Mouse (Mus musculus) myocyte (in vitro differentiated cells): Measurements from ENCODE around the gene 1810010H24Rik. TPM values are rescaled to one million over a fixed set of nuclear protein-coding genes. Genes with fewer than 3 reads are reported as not detected.

Experiments
- H3K27me3 ChIP-seq: one replicate; pipeline ENCODE4 v1.6.1; 2011; ENCODE audit not compliant: control insufficient read depth, insufficient read depth, insufficient read length
- H3K36me3 ChIP-seq: one replicate; pipeline ENCODE4 v1.6.1; 2011; ENCODE audit not compliant: control insufficient read depth, insufficient read depth
- H3K4me2 ChIP-seq: one replicate; pipeline ENCODE4 v1.6.1; 2011; ENCODE audit warnings: low read depth, control low read depth
- H3K4me3 ChIP-seq: one replicate; pipeline ENCODE4 v1.5.1; 2011; ENCODE audit warnings: mild to moderate bottlenecking, control low read depth, moderate library complexity
- H3K79me2 ChIP-seq: one replicate; pipeline ENCODE4 v1.6.1; 2011; ENCODE audit not compliant: control insufficient read depth, insufficient read depth
- H3ac ChIP-seq: one replicate; pipeline ENCODE4 v1.6.1; 2011; ENCODE audit not compliant: control insufficient read depth, insufficient read length
- CEBPB ChIP-seq: IDR thresholded peaks from 2 replicates; pipeline ENCODE4 v1.6.1; 2011; ENCODE audit warnings: mild to moderate bottlenecking, moderate library complexity; ENCODE audit not compliant: poor library complexity, insufficient read depth, severe bottlenecking
- E2F4 ChIP-seq: IDR thresholded peaks from one replicate; pipeline ENCODE4 v1.6.1; 2011; ENCODE audit warnings: mild to moderate bottlenecking, control low read depth, moderate library complexity; ENCODE audit not compliant: insufficient read depth
- MAX ChIP-seq: IDR thresholded peaks from one replicate; pipeline ENCODE4 v1.6.1; 2011; ENCODE audit warnings: low read depth, mild to moderate bottlenecking, control low read depth
- MYOD1 ChIP-seq, 3 experiments: IDR thresholded peaks; one replicate each; pipeline ENCODE4 v1.6.1; 2011; ENCODE audit warnings: control low read depth in 2 of 3, low read depth in 2 of 3, mild to moderate bottlenecking in 2 of 3, moderate library complexity in 1 of 3; ENCODE audit not compliant: insufficient read length in 2 of 3, control insufficient read depth in 1 of 3
- MYOG ChIP-seq, 3 experiments: IDR thresholded peaks; one replicate each; pipeline ENCODE4 v1.6.1; 2011; ENCODE audit warnings: control low read depth in 2 of 3, low read depth in 2 of 3, mild to moderate bottlenecking in 2 of 3; ENCODE audit not compliant: insufficient read length in 2 of 3, control insufficient read depth in 1 of 3, insufficient read depth in 1 of 3
- POLR2A ChIP-seq: IDR thresholded peaks from one replicate; pipeline ENCODE4 v1.6.1; 2011; ENCODE audit warnings: low read depth, mild to moderate bottlenecking, control low read depth, moderate library complexity; ENCODE audit not compliant: insufficient read length
- POLR2AphosphoS2 ChIP-seq: IDR thresholded peaks from one replicate; pipeline ENCODE4 v1.6.1; 2011; ENCODE audit warnings: low read depth, control low read depth; ENCODE audit not compliant: insufficient read length
- REST ChIP-seq: IDR thresholded peaks from one replicate; pipeline ENCODE4 v1.6.1; 2011; ENCODE audit warnings: mild to moderate bottlenecking, control low read depth, moderate library complexity; ENCODE audit not compliant: insufficient read depth, insufficient read length
- SRF ChIP-seq: IDR thresholded peaks from one replicate; pipeline ENCODE4 v1.6.1; 2011; ENCODE audit warnings: low read depth; ENCODE audit not compliant: control insufficient read depth, insufficient read length
- TCF12 ChIP-seq: IDR thresholded peaks from one replicate; pipeline ENCODE4 v1.6.1; 2011; ENCODE audit warnings: mild to moderate bottlenecking, control low read depth; ENCODE audit not compliant: poor library complexity, insufficient read depth, severe bottlenecking
- TCF3 ChIP-seq: IDR thresholded peaks from one replicate; pipeline ENCODE4 v1.6.1; 2011; ENCODE audit warnings: low read depth, control low read depth; ENCODE audit not compliant: insufficient read length
- USF1 ChIP-seq: IDR thresholded peaks from one replicate; pipeline ENCODE4 v1.6.1; 2011; ENCODE audit warnings: low read depth, mild to moderate bottlenecking, control low read depth, moderate library complexity
- polyA plus RNA-seq: library from polyadenylated mRNA; unstranded; fragments of >200 nt; fragmentation: generic; extraction: Trizol; gene quantifications from one replicate; pipeline ENCODE4 v1.2.1, GENCODE M21; 2012; ENCODE audit warnings: missing spikeins

The 1810010H24Rik gene
- polyA plus RNA-seq, 1 experiment, result 2.5 TPM

GRCm38 (mm10) chr11:107010447-107010846 lies 15.0 kb upstream of the 1810010H24Rik start:
- Histone ChIP-seq H3K4me3 (no peak overlapping the region), H3K36me3 (no peaks in the 10 kb centered on the region), H3ac (no peak overlapping the region), H3K4me2 (no peak overlapping the region), H3K27me3 (no peaks in the 10 kb centered on the region), H3K79me2 (no peaks in the 10 kb centered on the region)
- TF ChIP-seq REST (no peak), USF1 (no peak), MYOD1 (IDR thresholded peaks at IDR 0.05; ENCODE audit: control insufficient read depth in 1 of 3, insufficient read length in 2 of 3, low read depth in 2 of 3) (no peak), TCF3 (no peak), TCF12 (no peak), MAX (no peak), E2F4 (no peak), MYOG (IDR thresholded peaks at IDR 0.05; ENCODE audit: control insufficient read depth in 1 of 3, insufficient read depth in 1 of 3, insufficient read length in 2 of 3, low read depth in 2 of 3) (no peak), CEBPB (no peak), POLR2AphosphoS2 (no peak), SRF (no peak), POLR2A (no peak)

DNA sequence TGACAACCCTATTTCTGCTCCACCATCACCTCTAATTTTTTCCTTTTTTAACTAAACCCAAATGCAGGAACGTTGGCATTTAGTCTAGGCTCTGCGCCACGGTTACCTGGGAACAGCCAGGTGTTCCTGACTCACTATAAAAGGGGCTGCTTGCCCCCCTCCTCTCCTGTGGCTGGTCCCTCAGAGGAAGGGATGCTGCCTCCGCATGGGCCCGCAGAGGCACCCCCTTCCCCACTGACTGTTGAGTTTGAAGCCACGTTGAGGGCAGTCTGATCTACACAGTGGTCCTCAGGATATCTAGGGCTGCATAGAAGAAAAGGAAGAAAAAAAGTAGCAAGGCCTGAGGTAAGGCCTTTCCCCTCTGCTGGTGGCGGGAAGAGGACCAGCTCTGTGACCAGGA lies 14.3 kb upstream of the 1810010H24Rik start:
- no peak overlapping the region for H3K4me3 ChIP-seq
- no peaks in the 10 kb centered on the region for H3K79me2 ChIP-seq
- TF ChIP-seq TCF3 (no peak), TCF12 (no peak), SRF (no peak), CEBPB (no peak), MYOD1 (IDR thresholded peaks at IDR 0.05; ENCODE audit: control insufficient read depth in 1 of 3, insufficient read length in 2 of 3, low read depth in 2 of 3) (no peak), POLR2A (no peak), MYOG (IDR thresholded peaks at IDR 0.05; ENCODE audit: control insufficient read depth in 1 of 3, insufficient read depth in 1 of 3, insufficient read length in 2 of 3, low read depth in 2 of 3) (no peak), POLR2AphosphoS2 (no peak), USF1 (no peak)
- H3K27me3 ChIP-seq, result no peaks in the 10 kb centered on the region
- no peak overlapping the region for H3K4me2 ChIP-seq
- H3K36me3 ChIP-seq, result no peaks in the 10 kb centered on the region
- H3ac ChIP-seq, result no peak overlapping the region

DNA sequence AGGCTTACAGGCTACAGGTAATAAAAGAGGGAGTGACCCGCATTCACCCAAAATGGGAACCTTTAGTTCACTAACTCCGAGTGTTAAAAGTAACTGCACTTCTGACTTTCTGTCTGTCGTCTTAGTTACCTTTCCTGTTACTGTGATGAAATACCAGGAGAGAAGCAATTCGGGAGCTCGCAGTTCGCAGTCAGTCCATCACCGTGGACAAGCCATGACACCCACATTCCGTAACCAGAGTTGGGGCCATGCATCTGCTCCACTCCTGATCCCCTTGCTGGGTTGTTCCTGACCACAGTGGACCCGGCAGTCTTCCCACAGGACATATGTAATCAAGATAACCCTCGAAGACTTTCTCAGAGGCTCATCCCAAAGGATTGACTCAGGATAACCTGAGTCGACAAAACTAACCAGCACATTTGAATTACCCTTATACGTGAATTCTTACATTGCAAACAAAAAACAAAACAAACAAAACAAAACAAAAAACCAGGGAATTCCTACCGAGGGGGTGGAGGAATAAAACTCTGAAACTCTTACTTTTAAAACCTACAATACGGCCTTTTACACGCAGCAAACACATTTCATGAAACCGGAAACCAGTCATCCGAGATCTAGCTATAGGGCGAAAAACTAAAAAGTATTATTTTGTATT lies 13.7 kb upstream of the 1810010H24Rik start:
- no peaks in the 10 kb centered on the region for H3K36me3 ChIP-seq
- no peak for TF ChIP-seq TCF12
- TF ChIP-seq POLR2A, result peak; percentile 15
- TF ChIP-seq MYOG (IDR thresholded peaks at IDR 0.05; ENCODE audit: control insufficient read depth in 1 of 3, insufficient read depth in 1 of 3, insufficient read length in 2 of 3, low read depth in 2 of 3), result peak in 1 of 3 experiments; percentile 17
- peak overlapping the region; percentile 25 for H3K4me3 ChIP-seq
- H3K4me2 ChIP-seq, result peak overlapping the region; percentile 97
- H3K79me2 ChIP-seq, result no peaks in the 10 kb centered on the region
- H3K27me3 ChIP-seq, result no peaks in the 10 kb centered on the region
- H3ac ChIP-seq, result no peak overlapping the region

- Histone ChIP-seq H3K4me3 (peak overlapping the region; percentile 25), H3K36me3 (no peaks in the 10 kb centered on the region), H3K27me3 (no peaks in the 10 kb centered on the region), H3K79me2 (no peaks in the 10 kb centered on the region), H3ac (no peak overlapping the region), H3K4me2 (peak overlapping the region; percentile 97)
- TF ChIP-seq POLR2A (peak; percentile 91), POLR2AphosphoS2 (peak; percentile 90), TCF3 (no peak), REST (no peak), SRF (peak; percentile 53), CEBPB (0 out of 2 replicates have a peak, but pooled peaks have one; percentile 33)
Measured at GRCm38 (mm10) chr11:107012324-107013017, 13.0 kb upstream of the 1810010H24Rik start.

GRCm38 (mm10) chr11:107014020-107014585 lies 11.4 kb upstream of the 1810010H24Rik start:
- no peak overlapping the region for H3ac ChIP-seq
- H3K4me2 ChIP-seq, result no peak overlapping the region
- H3K27me3 ChIP-seq, result no peaks in the 10 kb centered on the region
- H3K79me2 ChIP-seq, result no peaks in the 10 kb centered on the region
- TF ChIP-seq MYOG (IDR thresholded peaks at IDR 0.05; ENCODE audit: control insufficient read depth in 1 of 3, insufficient read depth in 1 of 3, insufficient read length in 2 of 3, low read depth in 2 of 3) (no peak), POLR2A (no peak), MAX (no peak), REST (no peak), MYOD1 (IDR thresholded peaks at IDR 0.05; ENCODE audit: control insufficient read depth in 1 of 3, insufficient read length in 2 of 3, low read depth in 2 of 3) (no peak), TCF3 (no peak), USF1 (no peak), POLR2AphosphoS2 (no peak), SRF (no peak), CEBPB (no peak), E2F4 (no peak), TCF12 (no peak)
- H3K4me3 ChIP-seq, result no peak overlapping the region
- no peaks in the 10 kb centered on the region for H3K36me3 ChIP-seq
